Mouse (Mus musculus): ENCODE results near the gene Gm11567. TPM values are rescaled to one million over a fixed set of nuclear protein-coding genes. Genes with fewer than 3 reads are reported as not detected.
"Not testable (repeated sequence)": the region's sequence is repeated elsewhere in the genome, so short reads cannot be mapped to it uniquely, and the experiment has no call there.

The Gm11567 gene
- not detected in 2 replicates for polyA plus RNA-seq (2015; fragmentation: Nextera tagmentation; extraction: Ambion mirVana)

DNA sequence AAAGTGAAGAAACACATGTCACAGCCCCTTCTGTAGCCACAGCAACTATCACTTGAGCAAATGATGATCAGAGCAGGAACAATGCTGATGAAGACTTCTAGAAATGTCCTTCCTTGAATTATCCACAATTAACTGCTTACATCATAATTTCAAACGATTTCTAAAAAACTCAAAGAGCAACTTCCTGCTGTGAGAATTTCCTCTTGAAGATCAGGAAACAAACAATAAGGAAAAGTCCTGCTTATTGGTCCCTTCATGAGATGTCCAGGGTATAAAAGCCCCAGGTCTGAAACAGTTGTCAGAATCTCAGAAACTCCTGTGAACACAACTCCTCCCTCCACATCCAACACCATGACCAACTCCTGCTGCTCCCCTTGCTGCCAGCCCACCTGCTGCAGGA, at the start of gene Gm11567:
TSS of gene Gm11567 (plus strand) at position 301 of the 400 bp plus-strand sequence.
- WGBS: 52% methylated on average over 1 of the region's 1 CpGs

GRCm38 (mm10) chr11:99837966-99838365, 41.0 kb upstream of the Gm11567 start, which contains the start of gene 2300003K06Rik:
2300003K06Rik (minus strand) TSS chr11:99838066.
- no peak for ATAC-seq

More for the DNA sequence above, at the start of gene Gm11567:
- H3K9ac ChIP-seq (ENCODE audit: low read depth, low read length); H3K9me3 ChIP-seq (replicated peaks; ENCODE audit: control insufficient read depth, low read length, poor library complexity, severe bottlenecking); H3K4me3 ChIP-seq (ENCODE audit: low read depth, low read length); ATAC-seq; H3K27me3 ChIP-seq (ENCODE audit: control insufficient read depth, insufficient read depth, low read depth, low read length); H3K4me1 ChIP-seq (ENCODE audit: control insufficient read depth, insufficient read depth, low read length); H3K4me2 ChIP-seq (ENCODE audit: low read length); H3K27ac ChIP-seq (ENCODE audit: low read length); H3K36me3 ChIP-seq (ENCODE audit: control insufficient read depth, insufficient read depth, low read length): not testable (repeated sequence)

GRCm38 (mm10) chr11:99842185-99842584, 36.8 kb upstream of the Gm11567 start:
- Histone ChIP-seq H3K4me3 (ENCODE audit: low read depth, low read length) (no peak overlapping the region), H3K27ac (ENCODE audit: low read length) (no peak overlapping the region)
- 75% methylated on average over 1 of the region's 1 CpGs for WGBS

More at GRCm38 (mm10) chr11:99837966-99838365, 41.0 kb upstream of the Gm11567 start, which contains the start of gene 2300003K06Rik:
- no peak within 1 kb of the TSS for H3K27ac ChIP-seq (ENCODE audit: low read length)
- H3K4me1 ChIP-seq (ENCODE audit: control insufficient read depth, insufficient read depth, low read length): no peaks in the 10 kb centered on the region
- no peak within 1 kb of the TSS for H3K4me3 ChIP-seq (ENCODE audit: low read depth, low read length)
- H3K9me3 ChIP-seq (replicated peaks; ENCODE audit: control insufficient read depth, low read length, poor library complexity, severe bottlenecking): no peaks in the 10 kb centered on the region
- 79% methylated on average over 1 of the region's 1 CpGs for whole genome bisulfite sequencing
- H3K4me2 ChIP-seq (ENCODE audit: low read length): no peak within 1 kb of the TSS
- H3K9ac ChIP-seq (ENCODE audit: low read depth, low read length): no peak within 1 kb of the TSS
- H3K36me3 ChIP-seq (ENCODE audit: control insufficient read depth, insufficient read depth, low read length): no peaks in the 10 kb centered on the region
- no peaks in the 10 kb centered on the region for H3K27me3 ChIP-seq (ENCODE audit: control insufficient read depth, insufficient read depth, low read depth, low read length)

DNA sequence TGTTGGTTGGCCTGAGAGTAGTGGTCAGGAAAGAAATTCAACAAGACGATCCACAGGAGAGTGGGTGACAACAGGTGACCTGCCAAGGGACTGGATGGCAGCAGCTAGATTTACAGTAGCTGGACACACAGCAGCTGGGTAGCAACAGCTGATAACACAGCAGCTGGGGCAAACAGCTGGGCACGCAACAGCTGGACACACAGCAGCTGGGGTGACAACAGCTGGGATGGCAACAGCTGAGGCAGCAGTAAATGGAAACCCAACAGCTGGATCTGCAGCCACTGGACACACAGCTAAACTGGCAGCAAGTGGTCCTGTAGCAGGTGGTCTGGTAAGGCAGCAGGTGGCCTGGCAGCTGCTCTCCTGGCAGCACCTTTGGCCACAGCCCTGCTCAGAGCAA, 32.2 kb upstream of the Gm11567 start:
- no peaks in the 10 kb centered on the region for H3K9me3 ChIP-seq (replicated peaks; ENCODE audit: control insufficient read depth, low read length, poor library complexity, severe bottlenecking)
- no peak overlapping the region for H3K4me3 ChIP-seq (ENCODE audit: low read depth, low read length)
- no peak overlapping the region for H3K9ac ChIP-seq (ENCODE audit: low read depth, low read length)
- H3K27ac ChIP-seq (ENCODE audit: low read length): no peak overlapping the region
- H3K36me3 ChIP-seq (ENCODE audit: control insufficient read depth, insufficient read depth, low read length): no peaks in the 10 kb centered on the region
- H3K4me1 ChIP-seq (ENCODE audit: control insufficient read depth, insufficient read depth, low read length): no peaks in the 10 kb centered on the region
- 89% methylated on average over 2 of the region's 2 CpGs for WGBS
- no peak overlapping the region for H3K4me2 ChIP-seq (ENCODE audit: low read length)
- no peak for ATAC-seq
- H3K27me3 ChIP-seq (ENCODE audit: control insufficient read depth, insufficient read depth, low read depth, low read length): no peaks in the 10 kb centered on the region

More at GRCm38 (mm10) chr11:99842185-99842584, 36.8 kb upstream of the Gm11567 start:
- H3K9me3 ChIP-seq (replicated peaks; ENCODE audit: control insufficient read depth, low read length, poor library complexity, severe bottlenecking): no peaks in the 10 kb centered on the region
- no peaks in the 10 kb centered on the region for H3K36me3 ChIP-seq (ENCODE audit: control insufficient read depth, insufficient read depth, low read length)
- no peak overlapping the region for H3K4me2 ChIP-seq (ENCODE audit: low read length)
- H3K27me3 ChIP-seq (ENCODE audit: control insufficient read depth, insufficient read depth, low read depth, low read length): no peaks in the 10 kb centered on the region
- no peaks in the 10 kb centered on the region for H3K4me1 ChIP-seq (ENCODE audit: control insufficient read depth, insufficient read depth, low read length)
- no peak for ATAC-seq
- H3K9ac ChIP-seq (ENCODE audit: low read depth, low read length): no peak overlapping the region

- Histone ChIP-seq H3K4me1 (ENCODE audit: control insufficient read depth, insufficient read depth, low read length) (peaks cover 3% of the 10 kb centered on the region; the same call in 1 of the 2 replicates), H3K4me3 (ENCODE audit: low read depth, low read length) (no peak within 1 kb of the TSS), H3K4me2 (ENCODE audit: low read length) (no peak within 1 kb of the TSS), H3K36me3 (ENCODE audit: control insufficient read depth, insufficient read depth, low read length) (no peaks in the 10 kb centered on the region), H3K27me3 (ENCODE audit: control insufficient read depth, insufficient read depth, low read depth, low read length) (no peaks in the 10 kb centered on the region), H3K27ac (ENCODE audit: low read length) (no peak within 1 kb of the TSS), H3K9ac (ENCODE audit: low read depth, low read length) (no peak within 1 kb of the TSS), H3K9me3 (replicated peaks; ENCODE audit: control insufficient read depth, low read length, poor library complexity, severe bottlenecking) (no peaks in the 10 kb centered on the region)
- ATAC-seq: no peak
Measured at GRCm38 (mm10) chr11:99851508-99851907, 27.5 kb upstream of the Gm11567 start, which contains the start of gene Krtap4-16. Krtap4-16 (minus strand) TSS chr11:99851608.

GRCm38 (mm10) chr11:99854121-99854520, 24.9 kb upstream of the Gm11567 start:
- Histone ChIP-seq H3K36me3 (ENCODE audit: control insufficient read depth, insufficient read depth, low read length) (no peaks in the 10 kb centered on the region), H3K27ac (ENCODE audit: low read length) (no peak overlapping the region), H3K4me2 (ENCODE audit: low read length) (no peak overlapping the region), H3K9me3 (replicated peaks; ENCODE audit: control insufficient read depth, low read length, poor library complexity, severe bottlenecking) (no peaks in the 10 kb centered on the region), H3K4me1 (ENCODE audit: control insufficient read depth, insufficient read depth, low read length) (peaks cover 3% of the 10 kb centered on the region; the same call in 1 of the 2 replicates), H3K4me3 (ENCODE audit: low read depth, low read length) (no peak overlapping the region), H3K27me3 (ENCODE audit: control insufficient read depth, insufficient read depth, low read depth, low read length) (no peaks in the 10 kb centered on the region), H3K9ac (ENCODE audit: low read depth, low read length) (no peak overlapping the region)
- WGBS: 62% methylated on average over 3 of the region's 3 CpGs
- ATAC-seq: 0 out of 2 replicates have a peak, but pooled peaks have one; percentile 42

- Histone ChIP-seq H3K4me1 (ENCODE audit: control insufficient read depth, insufficient read depth, low read length) (peaks cover 3% of the 10 kb centered on the region; the same call in 1 of the 2 replicates), H3K27ac (ENCODE audit: low read length) (no peak within 1 kb of the TSS), H3K9ac (ENCODE audit: low read depth, low read length) (no peak within 1 kb of the TSS), H3K36me3 (ENCODE audit: control insufficient read depth, insufficient read depth, low read length) (no peaks in the 10 kb centered on the region), H3K4me3 (ENCODE audit: low read depth, low read length) (no peak within 1 kb of the TSS), H3K9me3 (replicated peaks; ENCODE audit: control insufficient read depth, low read length, poor library complexity, severe bottlenecking) (no peaks in the 10 kb centered on the region), H3K27me3 (ENCODE audit: control insufficient read depth, insufficient read depth, low read depth, low read length) (no peaks in the 10 kb centered on the region), H3K4me2 (ENCODE audit: low read length) (no peak within 1 kb of the TSS)
- ATAC-seq: no peak
- WGBS: 91% methylated on average over 2 of the region's 2 CpGs
Measured at GRCm38 (mm10) chr11:99857617-99858016, 21.4 kb upstream of the Gm11567 start, which contains the start of gene Gm11568. Gm11568 (plus strand) TSS chr11:99857917.

DNA sequence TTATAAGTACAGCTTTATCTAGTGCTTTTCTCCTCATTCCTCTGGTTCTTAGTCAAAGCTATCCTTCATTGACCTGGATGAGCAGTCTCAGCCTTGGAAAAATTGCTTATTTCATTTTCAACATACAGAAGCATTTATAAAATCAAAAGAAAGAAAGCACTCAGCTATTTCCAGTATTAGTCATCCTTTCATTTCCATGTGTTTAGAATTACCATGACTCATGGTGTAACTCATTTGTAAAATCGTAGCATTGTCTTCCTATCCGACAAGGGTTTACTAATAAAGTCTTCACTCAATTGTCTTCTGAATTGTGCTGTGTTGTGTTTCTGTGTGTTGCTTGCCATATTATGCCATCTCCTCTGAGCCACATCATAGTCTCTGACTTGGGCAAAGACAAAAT, 20.2 kb upstream of the Gm11567 start:
- 71% methylated on average over 2 of the region's 2 CpGs for WGBS
- no peak for ATAC-seq

DNA sequence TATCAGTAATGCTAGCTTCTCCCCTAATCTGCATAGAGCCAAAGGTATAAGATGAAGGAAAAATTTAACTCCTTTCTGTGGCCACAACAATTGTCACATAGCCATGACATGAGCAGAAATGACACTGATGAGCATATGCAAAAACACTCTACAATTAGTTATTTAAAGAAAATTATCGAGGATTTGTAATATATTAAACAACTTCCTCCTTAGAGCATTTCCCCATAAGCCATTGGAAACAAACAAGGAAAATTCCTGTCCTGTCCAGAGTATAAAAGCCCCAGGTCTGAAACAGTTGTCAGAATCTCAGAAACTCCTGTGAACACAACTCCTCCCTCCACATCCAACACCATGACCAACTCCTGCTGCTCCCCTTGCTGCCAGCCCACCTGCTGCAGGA, 14.8 kb upstream of the Gm11567 start, which contains the start of gene Gm11559:
TSS of gene Gm11559 (plus strand) at position 301 of the 400 bp plus-strand sequence.
- not testable (repeated sequence) for H3K9me3 ChIP-seq (replicated peaks; ENCODE audit: control insufficient read depth, low read length, poor library complexity, severe bottlenecking); H3K4me1 ChIP-seq (ENCODE audit: control insufficient read depth, insufficient read depth, low read length); H3K4me2 ChIP-seq (ENCODE audit: low read length); H3K27me3 ChIP-seq (ENCODE audit: control insufficient read depth, insufficient read depth, low read depth, low read length); H3K4me3 ChIP-seq (ENCODE audit: low read depth, low read length); H3K9ac ChIP-seq (ENCODE audit: low read depth, low read length); H3K36me3 ChIP-seq (ENCODE audit: control insufficient read depth, insufficient read depth, low read length); ATAC-seq; H3K27ac ChIP-seq (ENCODE audit: low read length)
- WGBS: 70% methylated on average over 1 of the region's 1 CpGs

More for the DNA sequence above, 20.2 kb upstream of the Gm11567 start:
- H3K9me3 ChIP-seq (replicated peaks; ENCODE audit: control insufficient read depth, low read length, poor library complexity, severe bottlenecking): no peaks in the 10 kb centered on the region
- H3K27ac ChIP-seq (ENCODE audit: low read length): no peak overlapping the region
- peaks cover 3% of the 10 kb centered on the region; the same call in 1 of the 2 replicates for H3K4me1 ChIP-seq (ENCODE audit: control insufficient read depth, insufficient read depth, low read length)
- no peaks in the 10 kb centered on the region for H3K27me3 ChIP-seq (ENCODE audit: control insufficient read depth, insufficient read depth, low read depth, low read length)
- no peak overlapping the region for H3K4me3 ChIP-seq (ENCODE audit: low read depth, low read length)
- no peaks in the 10 kb centered on the region for H3K36me3 ChIP-seq (ENCODE audit: control insufficient read depth, insufficient read depth, low read length)
- H3K9ac ChIP-seq (ENCODE audit: low read depth, low read length): no peak overlapping the region
- no peak overlapping the region for H3K4me2 ChIP-seq (ENCODE audit: low read length)
